Mouse (Mus musculus): Measurements from ENCODE around the gene Ptprm. TPM values are rescaled to one million over a fixed set of nuclear protein-coding genes. Genes with fewer than 3 reads are reported as not detected.

Gene Ptprm
- polyA plus RNA-seq, 1 experiment from 2014 or later = 12.6 TPM

- H3K9me3 ChIP-seq = no peaks in the 10 kb centered on the region
- 56% methylated on average over 2 of the region's 2 CpGs for WGBS
- peaks cover 10% of the 10 kb centered on the region for H3K4me1 ChIP-seq
- no peak overlapping the region for H3K27ac ChIP-seq
- DNase-seq (ENCODE audit: low spot score) = no peak
- H3K36me3 ChIP-seq = no peaks in the 10 kb centered on the region
- H3K4me3 ChIP-seq = no peak overlapping the region
- no peaks in the 10 kb centered on the region for H3K27me3 ChIP-seq (ENCODE audit: insufficient read depth, poor library complexity, severe bottlenecking)
Observed at GRCm38 (mm10) chr17:67171353-67171752, 182.9 kb downstream of the Ptprm start.

- H3K4me3 ChIP-seq = no peak overlapping the region
- H3K4me1 ChIP-seq = peaks cover 10% of the 10 kb centered on the region
- H3K27ac ChIP-seq = no peak overlapping the region
- no peaks in the 10 kb centered on the region for H3K27me3 ChIP-seq (ENCODE audit: insufficient read depth, poor library complexity, severe bottlenecking)
- H3K36me3 ChIP-seq = no peaks in the 10 kb centered on the region
- H3K9me3 ChIP-seq = no peaks in the 10 kb centered on the region
- DNase-seq (ENCODE audit: low spot score) = no peak
- WGBS = 64% methylated on average over 7 of the region's 7 CpGs
Observed at GRCm38 (mm10) chr17:67170696-67171095, 183.6 kb downstream of the Ptprm start.

- no peaks in the 10 kb centered on the region for H3K9me3 ChIP-seq
- H3K27me3 ChIP-seq (ENCODE audit: insufficient read depth, poor library complexity, severe bottlenecking) = no peaks in the 10 kb centered on the region
- H3K4me1 ChIP-seq = peaks cover 10% of the 10 kb centered on the region
- H3K27ac ChIP-seq = no peak overlapping the region
- no peak overlapping the region for H3K4me3 ChIP-seq
- H3K36me3 ChIP-seq = no peaks in the 10 kb centered on the region
- no peak for DNase-seq (ENCODE audit: low spot score)
- WGBS = 82% methylated on average over 2 of the region's 2 CpGs
Observed at GRCm38 (mm10) chr17:67165876-67166275, 188.4 kb downstream of the Ptprm start.

- WGBS = 54% methylated on average over 8 of the region's 8 CpGs
- Histone ChIP-seq H3K4me3 (no peak overlapping the region), H3K4me1 (peaks cover 12% of the 10 kb centered on the region; the same call in 1 of the 2 replicates), H3K9me3 (no peaks in the 10 kb centered on the region), H3K27ac (no peak overlapping the region), H3K27me3 (ENCODE audit: insufficient read depth, poor library complexity, severe bottlenecking) (no peaks in the 10 kb centered on the region), H3K36me3 (no peaks in the 10 kb centered on the region)
- DNase-seq (ENCODE audit: low spot score) = no peak
Observed at GRCm38 (mm10) chr17:67159611-67160010, 194.6 kb downstream of the Ptprm start.

- Histone ChIP-seq H3K27me3 (ENCODE audit: insufficient read depth, poor library complexity, severe bottlenecking) (no peaks in the 10 kb centered on the region), H3K9me3 (no peaks in the 10 kb centered on the region), H3K36me3 (no peaks in the 10 kb centered on the region), H3K4me3 (no peak overlapping the region), H3K4me1 (peaks cover 12% of the 10 kb centered on the region; the same call in 1 of the 2 replicates), H3K27ac (no peak overlapping the region)
- no peak for DNase-seq (ENCODE audit: low spot score)
- 86% methylated on average over 7 of the region's 7 CpGs for WGBS
Observed at GRCm38 (mm10) chr17:67157089-67157752, 197.0 kb downstream of the Ptprm start.

GRCm38 (mm10) chr17:67152218-67152617 is 202.0 kb downstream of the Ptprm start:
- H3K27ac ChIP-seq = no peak overlapping the region
- no peaks in the 10 kb centered on the region for H3K4me1 ChIP-seq
- no peak overlapping the region for H3K4me3 ChIP-seq
- H3K9me3 ChIP-seq = no peaks in the 10 kb centered on the region
- no peaks in the 10 kb centered on the region for H3K27me3 ChIP-seq (ENCODE audit: insufficient read depth, poor library complexity, severe bottlenecking)
- WGBS = 75% methylated on average over 3 of the region's 3 CpGs
- DNase-seq (ENCODE audit: low spot score) = no peak
- H3K36me3 ChIP-seq = no peaks in the 10 kb centered on the region

- no peak for DNase-seq (ENCODE audit: low spot score)
- no peaks in the 10 kb centered on the region for H3K4me1 ChIP-seq
- no peaks in the 10 kb centered on the region for H3K36me3 ChIP-seq
- no peaks in the 10 kb centered on the region for H3K9me3 ChIP-seq
- no peaks in the 10 kb centered on the region for H3K27me3 ChIP-seq (ENCODE audit: insufficient read depth, poor library complexity, severe bottlenecking)
- H3K4me3 ChIP-seq = no peak overlapping the region
- 75% methylated on average over 2 of the region's 2 CpGs for WGBS
- H3K27ac ChIP-seq = no peak overlapping the region
Observed at GRCm38 (mm10) chr17:67150441-67150840, 203.8 kb downstream of the Ptprm start.

GRCm38 (mm10) chr17:67142183-67142756 is 212.0 kb downstream of the Ptprm start:
- no peaks in the 10 kb centered on the region for H3K9me3 ChIP-seq
- H3K27me3 ChIP-seq (ENCODE audit: insufficient read depth, poor library complexity, severe bottlenecking) = no peaks in the 10 kb centered on the region
- no peak overlapping the region for H3K4me3 ChIP-seq
- no peak overlapping the region for H3K27ac ChIP-seq
- no peaks in the 10 kb centered on the region for H3K4me1 ChIP-seq
- DNase-seq (ENCODE audit: low spot score) = peak; percentile 38
- no peaks in the 10 kb centered on the region for H3K36me3 ChIP-seq
- 78% methylated on average over 4 of the region's 4 CpGs for WGBS

- 35% methylated on average over 1 of the region's 1 CpGs for WGBS
- Histone ChIP-seq H3K27ac (no peak overlapping the region), H3K27me3 (ENCODE audit: insufficient read depth, poor library complexity, severe bottlenecking) (no peaks in the 10 kb centered on the region), H3K36me3 (no peaks in the 10 kb centered on the region), H3K4me3 (no peak overlapping the region), H3K9me3 (no peaks in the 10 kb centered on the region), H3K4me1 (peaks cover 10% of the 10 kb centered on the region)
- DNase-seq (ENCODE audit: low spot score) = peak; percentile 22
Observed at GRCm38 (mm10) chr17:67140502-67140901, 213.8 kb downstream of the Ptprm start.

- H3K4me3 ChIP-seq = no peak overlapping the region
- no peak overlapping the region for H3K27ac ChIP-seq
- WGBS = 76% methylated on average over 12 of the region's 12 CpGs
- H3K9me3 ChIP-seq = no peaks in the 10 kb centered on the region
- H3K4me1 ChIP-seq = peaks cover 25% of the 10 kb centered on the region
- H3K36me3 ChIP-seq = no peaks in the 10 kb centered on the region
- H3K27me3 ChIP-seq (ENCODE audit: insufficient read depth, poor library complexity, severe bottlenecking) = no peaks in the 10 kb centered on the region
- peak; percentile 56 for DNase-seq (ENCODE audit: low spot score)
Observed at GRCm38 (mm10) chr17:67138981-67139380, 215.3 kb downstream of the Ptprm start.

- Histone ChIP-seq H3K9me3 (no peaks in the 10 kb centered on the region), H3K36me3 (no peaks in the 10 kb centered on the region), H3K4me1 (peaks cover 36% of the 10 kb centered on the region), H3K27me3 (ENCODE audit: insufficient read depth, poor library complexity, severe bottlenecking) (no peaks in the 10 kb centered on the region), H3K4me3 (no peak overlapping the region), H3K27ac (peak overlapping the region; percentile 57)
- WGBS = 59% methylated on average over 7 of the region's 7 CpGs
- peak; percentile 70 for DNase-seq (ENCODE audit: low spot score)
Observed at GRCm38 (mm10) chr17:67136876-67137275, 217.4 kb downstream of the Ptprm start.

- peak overlapping the region; percentile 57; the same call in 1 of the 2 replicates for H3K27ac ChIP-seq
Observed at GRCm38 (mm10) chr17:67136421-67136820, 217.8 kb downstream of the Ptprm start.

GRCm38 (mm10) chr17:67134235-67134634 is 220.0 kb downstream of the Ptprm start:
- Histone ChIP-seq H3K4me1 (peaks cover 36% of the 10 kb centered on the region), H3K9me3 (no peaks in the 10 kb centered on the region), H3K4me3 (no peak overlapping the region), H3K27ac (peak overlapping the region; percentile 81), H3K36me3 (no peaks in the 10 kb centered on the region), H3K27me3 (ENCODE audit: insufficient read depth, poor library complexity, severe bottlenecking) (no peaks in the 10 kb centered on the region)
- 85% methylated on average over 4 of the region's 4 CpGs for WGBS
- peak; percentile 66 for DNase-seq (ENCODE audit: low spot score)

More at GRCm38 (mm10) chr17:67136421-67136820, 217.8 kb downstream of the Ptprm start:
- DNase-seq (ENCODE audit: low spot score) = peak; percentile 81
- Histone ChIP-seq H3K36me3 (no peaks in the 10 kb centered on the region), H3K9me3 (no peaks in the 10 kb centered on the region), H3K4me3 (0 out of 2 replicates have a peak overlapping the region, but pooled peaks have one; percentile 12), H3K4me1 (peaks cover 36% of the 10 kb centered on the region), H3K27me3 (ENCODE audit: insufficient read depth, poor library complexity, severe bottlenecking) (no peaks in the 10 kb centered on the region)
- WGBS = 23% methylated on average over 8 of the region's 8 CpGs
